Mouse (Mus musculus) heart, adult 11 months (tissue): Measurements from ENCODE around the gene Gm20388.

Source experiments
- DNase-seq: peaks from one replicate; pipeline ENCODE4 v3.0.0; 2022

Gene Gm20388

DNA sequence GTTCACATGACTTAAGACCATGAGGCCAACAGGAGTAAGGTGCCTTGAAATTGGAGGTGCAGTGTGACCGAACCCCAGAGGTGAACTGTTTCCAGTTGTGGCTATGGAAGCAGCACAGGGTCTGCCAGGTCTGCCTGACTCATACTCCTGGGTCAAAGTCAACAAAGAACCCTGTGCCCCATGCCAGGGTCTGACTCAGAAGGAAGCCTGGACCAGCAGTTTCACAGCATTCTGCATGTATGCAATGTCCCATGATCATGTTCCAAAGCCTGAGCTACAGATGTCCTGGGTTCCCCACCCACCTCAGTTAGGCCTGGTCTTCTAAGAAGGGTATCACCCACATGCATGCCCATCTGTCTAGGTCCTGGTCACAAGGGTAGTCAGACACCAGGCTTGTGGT lies 1978.7 kb downstream of the Gm20388 start:
- no peak for DNase-seq

DNA sequence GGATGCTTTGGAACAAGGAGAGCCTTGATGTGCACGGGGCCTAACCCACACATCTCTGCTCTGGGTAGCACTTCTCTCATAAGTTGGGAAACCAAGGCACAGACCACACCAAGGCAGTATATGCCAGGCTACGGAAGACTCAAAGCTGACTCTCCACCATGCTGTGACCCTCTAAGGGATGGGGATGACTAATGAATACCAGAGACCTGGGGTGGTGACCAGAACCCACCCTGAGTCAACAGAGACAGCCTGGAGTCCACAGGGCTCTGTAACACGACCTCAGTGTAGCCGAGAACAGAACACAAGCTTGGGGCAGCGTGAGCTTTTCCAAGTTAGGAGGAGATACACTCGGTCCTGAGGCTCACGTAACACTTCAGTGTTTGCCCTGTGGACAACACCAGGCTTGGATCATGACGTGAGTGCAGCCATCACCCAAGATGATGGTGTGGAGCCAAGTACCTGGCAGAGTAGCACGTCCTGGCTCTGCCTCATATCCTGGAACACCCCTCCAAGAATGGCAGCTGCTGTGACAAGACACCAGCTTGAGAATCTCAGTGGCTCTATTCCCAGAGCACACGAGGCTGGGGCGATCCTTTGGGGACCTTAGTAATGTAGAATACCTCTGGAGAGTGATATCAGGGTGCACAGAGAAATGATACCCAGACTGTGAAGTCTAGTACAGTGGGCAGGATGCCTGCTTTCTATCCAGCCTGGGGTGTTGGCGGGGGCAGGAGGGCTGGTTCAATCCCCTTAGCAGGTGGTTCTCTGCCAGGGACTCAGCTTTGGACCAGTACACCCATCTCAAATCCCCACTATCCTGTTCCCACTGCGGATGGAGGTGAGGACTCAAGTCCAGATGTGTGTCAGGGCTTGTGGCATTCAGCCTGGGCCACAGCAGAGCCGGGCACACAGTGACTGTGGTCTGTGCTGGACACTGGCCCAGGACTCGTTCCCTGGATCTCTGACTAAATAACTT lies 1979.5 kb downstream of the Gm20388 start:
- DNase-seq, result no peak

DNA sequence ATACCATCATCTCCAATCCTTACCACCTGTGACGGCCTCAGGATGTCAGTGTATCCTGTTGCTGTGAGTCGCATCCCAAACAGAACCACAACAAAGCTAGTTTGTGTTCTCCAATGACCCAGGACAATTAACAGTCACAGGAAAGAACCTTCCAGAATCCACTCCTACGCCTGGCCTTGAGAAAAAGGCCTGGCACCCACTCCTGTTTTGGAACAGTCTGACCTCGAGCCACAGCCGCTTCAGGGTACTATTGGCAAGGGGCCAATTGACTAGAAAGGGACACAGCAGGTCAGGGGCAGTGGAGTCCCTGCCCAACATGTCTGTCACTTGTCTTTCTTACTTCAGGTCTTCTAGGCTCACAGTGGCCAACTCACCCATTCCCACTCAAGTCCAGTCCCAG lies 1982.2 kb downstream of the Gm20388 start:
- no peak for DNase-seq

- no peak for DNase-seq
Observed at GRCm38 (mm10) chr8:121895910-121896309, 1985.3 kb downstream of the Gm20388 start.

GRCm38 (mm10) chr8:121896476-121897145 lies 1986.0 kb downstream of the Gm20388 start:
- no peak for DNase-seq

GRCm38 (mm10) chr8:121897205-121897604 lies 1986.6 kb downstream of the Gm20388 start:
- DNase-seq, result no peak

DNA sequence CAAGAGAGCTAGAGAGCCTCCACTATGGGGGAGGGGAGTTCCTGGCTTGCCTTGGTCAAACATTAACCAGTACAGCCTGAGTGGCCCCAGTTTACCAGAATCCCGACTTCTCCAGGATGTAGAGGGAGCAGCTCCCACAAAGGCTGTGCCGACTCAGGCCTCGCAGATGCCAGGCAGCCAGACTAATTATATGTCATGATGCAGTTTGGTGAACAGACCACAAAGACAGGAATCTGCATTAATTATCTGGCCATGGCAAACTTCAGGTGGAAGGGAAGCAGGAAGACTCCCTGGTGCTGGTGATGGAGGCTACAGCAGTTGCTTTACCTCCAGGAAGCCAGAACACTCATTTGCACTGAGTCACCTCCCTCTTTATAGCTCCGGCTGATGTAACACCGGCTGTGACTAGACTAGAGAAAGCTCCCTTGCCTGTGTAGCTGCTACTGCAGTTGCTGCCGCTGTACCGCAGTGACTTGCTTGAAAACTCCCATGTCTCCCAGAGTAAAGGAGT lies 1987.3 kb downstream of the Gm20388 start:
- no peak for DNase-seq

DNA sequence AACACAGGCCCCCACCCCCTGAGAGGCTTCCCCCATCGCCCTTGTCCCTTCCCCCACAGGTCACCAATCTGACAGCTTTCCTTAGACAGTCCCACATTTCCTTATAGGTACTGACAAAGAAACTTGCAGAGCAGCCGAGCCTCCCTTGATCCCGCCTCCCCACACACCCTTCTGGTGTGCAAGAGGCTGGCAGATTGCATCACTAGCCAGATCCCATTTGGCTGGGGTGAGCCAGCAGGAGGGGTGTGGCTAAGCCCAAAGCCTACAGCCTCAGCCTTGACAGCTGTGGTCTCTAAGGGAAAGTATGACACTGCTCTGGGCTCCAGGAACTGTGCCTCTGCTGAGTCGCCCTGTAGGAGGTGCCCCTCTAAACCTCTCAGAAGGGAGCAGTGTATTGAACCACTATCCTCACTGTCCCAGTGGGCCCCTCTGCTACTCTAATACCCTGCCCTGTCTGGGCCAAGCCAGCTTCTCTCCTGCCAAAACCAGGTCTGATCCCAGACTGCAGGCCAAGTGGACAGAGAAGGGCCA lies 1987.8 kb downstream of the Gm20388 start:
- peak; percentile 98 for DNase-seq

DNA sequence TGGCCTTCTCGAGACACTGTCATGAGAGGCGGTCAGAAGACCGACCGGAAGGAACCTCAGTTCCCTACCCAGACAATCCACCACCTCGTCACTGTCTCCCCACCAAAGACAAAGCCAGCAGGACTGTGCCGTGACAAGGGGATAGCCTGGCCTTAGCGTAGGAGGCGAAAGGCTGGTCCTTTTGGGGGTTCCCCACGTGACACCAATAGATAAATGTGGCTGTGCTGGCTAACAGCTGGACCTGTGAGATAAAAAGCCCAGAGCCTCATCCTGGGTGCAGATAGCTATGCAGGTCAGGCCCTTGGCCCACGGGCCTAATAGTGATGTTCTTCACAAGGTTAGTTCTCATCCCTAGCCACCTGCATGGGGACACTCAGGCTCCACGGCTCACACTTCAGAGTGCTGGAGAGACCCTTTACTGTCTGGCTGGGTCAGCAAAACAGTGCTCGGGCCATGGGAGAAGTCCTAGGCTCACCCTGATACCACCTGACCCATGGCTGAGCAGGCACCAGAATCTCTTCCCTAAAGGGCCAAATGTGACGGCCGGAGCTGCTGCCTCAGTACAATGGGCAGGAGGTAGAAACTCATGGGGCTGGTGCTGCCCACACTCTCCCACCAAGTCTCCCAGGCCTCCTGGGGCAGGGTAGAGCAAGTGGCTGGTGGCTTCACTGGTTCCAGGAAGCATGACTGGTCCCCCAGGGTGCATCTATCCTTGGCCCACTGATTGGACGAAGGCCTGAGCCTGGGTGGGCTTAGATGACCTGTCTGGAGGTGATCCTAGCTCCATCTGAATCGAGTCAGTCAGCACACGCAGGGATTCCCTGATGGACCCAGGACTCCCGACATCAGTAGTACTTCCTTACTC lies 1988.8 kb downstream of the Gm20388 start:
- DNase-seq, result no peak

DNA sequence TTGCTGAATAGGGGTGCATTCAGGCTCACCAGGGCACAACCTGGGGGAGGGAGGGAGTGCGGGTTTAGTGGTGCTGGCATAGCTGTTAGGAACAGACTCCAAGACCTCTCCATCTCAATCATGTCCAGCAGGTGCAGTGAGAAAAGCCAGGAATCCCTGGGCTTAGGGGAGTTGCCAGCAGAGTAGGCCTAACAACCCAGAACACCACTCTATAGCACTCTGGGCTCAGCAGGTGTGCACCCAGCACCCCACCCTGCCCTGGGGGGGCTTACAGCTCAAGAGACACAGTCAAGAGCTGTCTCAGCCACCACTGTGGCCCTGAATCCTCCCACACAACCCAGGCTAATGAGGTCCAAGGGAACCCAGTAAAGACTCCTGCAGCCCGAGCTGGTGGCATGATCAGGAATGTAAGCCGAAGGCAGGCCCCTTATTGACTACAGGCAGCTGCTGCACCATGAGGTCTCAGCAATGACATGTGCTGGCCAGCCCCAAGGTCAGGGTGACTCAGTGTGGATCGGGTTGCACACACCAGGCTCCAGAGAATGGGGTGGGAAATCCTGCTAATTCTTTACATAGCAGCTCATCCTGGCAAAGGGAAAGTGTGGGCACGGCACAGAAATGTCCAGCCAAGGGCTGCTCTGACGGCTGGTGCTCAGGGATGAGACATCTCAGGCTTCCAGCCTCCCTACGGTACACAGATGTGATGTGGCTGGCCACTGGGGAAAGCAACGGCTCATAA lies 1991.0 kb downstream of the Gm20388 start:
- peak; percentile 94 for DNase-seq

- DNase-seq, result no peak
Observed at GRCm38 (mm10) chr8:121903977-121904376, 1993.3 kb downstream of the Gm20388 start.

DNA sequence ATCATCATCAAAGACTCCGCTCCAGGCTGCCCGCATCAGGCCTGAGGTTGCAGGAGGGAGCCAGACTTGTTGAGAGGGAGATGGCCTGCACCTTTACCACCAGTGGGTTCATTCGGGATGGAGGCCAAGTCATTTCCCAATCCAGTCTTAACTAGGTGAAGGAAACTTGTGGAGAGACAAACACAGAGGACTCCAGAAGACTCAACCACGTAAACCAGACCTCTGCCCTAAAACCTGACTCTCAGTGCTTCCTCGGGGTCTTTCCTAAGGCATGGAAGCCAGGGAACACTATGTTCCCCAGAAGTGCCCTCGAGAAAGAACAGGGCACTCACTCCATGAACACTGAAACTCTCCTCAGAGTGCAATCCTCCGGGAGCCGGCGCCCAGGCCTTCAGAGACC lies 1994.4 kb downstream of the Gm20388 start:
- DNase-seq, result no peak

DNA sequence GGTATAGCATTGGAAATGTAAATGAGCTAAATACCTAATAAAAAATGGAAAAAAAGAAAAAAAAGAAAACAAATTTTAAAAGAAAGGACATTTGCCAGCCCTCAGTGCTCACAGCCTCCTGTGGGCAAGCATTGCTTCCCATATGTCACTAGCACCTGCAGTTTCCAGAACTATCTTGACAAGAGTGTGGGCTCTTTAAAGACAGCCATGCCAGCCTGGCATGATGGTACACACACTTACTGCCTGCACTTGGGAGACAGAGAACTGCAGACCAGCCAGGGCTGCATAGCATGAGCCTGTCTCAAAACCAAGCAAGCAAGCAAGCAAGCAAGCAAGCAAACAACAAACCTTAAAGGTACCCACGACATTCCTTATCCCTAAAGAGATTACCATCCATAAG lies 1994.8 kb downstream of the Gm20388 start:
- DNase-seq, result no peak

GRCm38 (mm10) chr8:121905864-121906263 lies 1995.2 kb downstream of the Gm20388 start:
- no peak for DNase-seq

DNA sequence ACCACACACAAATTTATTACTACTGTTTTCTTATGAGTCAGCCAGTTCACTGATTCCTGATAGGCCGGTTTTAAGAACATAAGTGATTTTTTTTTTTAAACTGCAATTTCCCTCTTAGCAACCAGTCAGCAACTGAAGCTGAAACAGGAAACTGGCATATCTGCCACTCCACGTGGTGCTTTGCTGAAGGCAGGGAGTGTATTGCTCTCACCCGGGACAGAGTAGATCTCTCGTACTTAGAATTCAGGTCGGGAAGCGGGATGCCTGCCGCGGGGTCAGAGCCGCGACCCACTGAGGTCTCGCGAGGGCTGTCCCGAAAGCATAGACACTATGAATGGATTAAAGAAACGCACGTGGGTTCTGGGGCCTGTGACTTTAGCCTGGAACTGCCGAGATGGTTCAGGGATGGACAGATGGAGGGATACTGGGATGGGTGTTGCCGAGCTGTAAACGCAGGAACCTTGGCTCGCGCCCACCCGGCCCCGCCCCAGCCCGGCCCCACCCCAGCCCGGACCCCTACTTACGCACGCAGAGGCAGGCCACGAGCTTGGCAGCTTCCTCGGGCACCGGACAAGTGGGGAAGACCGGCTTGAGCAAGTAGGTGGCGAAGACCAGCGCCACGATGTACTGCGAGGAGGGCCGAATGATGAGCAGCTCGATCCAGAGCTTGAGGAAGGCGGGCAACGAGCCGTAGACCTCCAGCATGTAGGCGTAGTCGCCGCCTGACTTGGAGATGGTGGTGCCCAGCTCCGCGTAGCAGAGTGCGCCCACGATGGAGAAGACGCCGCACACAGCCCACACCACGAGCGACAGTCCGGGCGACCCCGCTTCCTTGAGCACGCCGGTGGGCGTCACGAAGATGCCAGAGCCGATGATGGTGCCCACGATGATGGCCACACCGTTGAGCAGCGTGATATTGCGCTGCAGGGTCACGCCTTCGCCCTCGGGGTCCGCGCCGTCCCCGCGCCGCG lies 1996.2 kb downstream of the Gm20388 start:
- peak; percentile 91 for DNase-seq

- peak; percentile 100 for DNase-seq
Observed at GRCm38 (mm10) chr8:121907587-121908248, 1997.1 kb downstream of the Gm20388 start, which contains the start of gene Slc7a5. Gene Slc7a5 (minus strand): TSS chr8:121907694.

DNA sequence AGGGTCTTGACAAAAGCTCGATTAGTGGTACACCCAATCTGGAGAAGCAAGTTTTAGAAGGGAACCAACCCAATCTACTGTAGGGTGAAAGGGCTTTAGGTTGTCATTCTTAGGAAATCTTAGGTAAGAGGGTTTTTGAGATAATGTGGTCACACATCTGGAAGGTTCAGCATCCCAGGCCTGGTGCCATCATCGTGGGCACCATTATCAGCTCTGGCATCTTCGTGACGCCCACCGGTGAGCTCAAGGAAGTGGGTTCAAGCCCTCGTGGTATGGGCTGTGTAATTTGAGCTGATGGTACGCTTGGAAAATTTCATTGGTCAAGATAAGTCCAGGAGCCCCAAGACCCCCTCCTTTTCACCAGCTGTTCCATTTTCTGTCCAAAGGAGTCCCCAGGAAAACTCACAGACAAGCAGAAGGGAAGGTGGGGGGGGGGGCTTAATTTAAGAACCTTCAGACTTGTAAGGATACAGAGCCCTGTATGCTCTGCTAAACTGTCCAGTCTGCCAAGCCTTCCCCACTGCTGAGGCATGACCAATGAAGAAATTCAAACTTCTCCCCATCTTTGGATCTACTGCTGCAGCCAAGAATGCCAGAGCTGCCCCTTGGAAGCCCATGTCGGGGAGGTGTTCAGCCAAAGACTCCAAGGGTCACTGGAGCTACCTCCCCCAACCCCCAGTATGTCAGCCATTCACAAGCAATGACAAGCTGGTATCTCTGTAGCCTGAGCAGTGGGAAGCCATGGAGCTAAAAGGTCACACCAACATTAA lies 1997.9 kb downstream of the Gm20388 start:
- peak; percentile 91 for DNase-seq

- DNase-seq, result no peak
Observed at GRCm38 (mm10) chr8:121909148-121909541, 1998.5 kb downstream of the Gm20388 start.

- peak; percentile 93 for DNase-seq
Observed at GRCm38 (mm10) chr8:121909663-121910062, 1999.0 kb downstream of the Gm20388 start.
